Comparison of ENCODE assay signal across 19 mouse cellular contexts in genomic region chr1:159745311-159745710, GRCm38 (mm10).
A peak's percentile ranks its signal among the peaks of the same experiment; 100 is the strongest.
DNase-seq lines count a peak whose midpoint lies in the region; ATAC-seq lines count a peak whose summit lies in the region.
"Had no signal": no experiment of that assay in that cellular context is flagged by ENCODE, and none has a peak within 500 bp of the region (broad histone marks: within the 10 kb centered on the region; RNA-seq: fewer than 3 reads in every experiment).

No protein-coding gene starts in this region.

- no peaks in the 10 kb centered on the region for H3K36me3 ChIP-seq in embryonic facial prominence, embryonic 14.5 days (ENCODE audit: control insufficient read depth, insufficient read depth, low read length)
- H3K36me3 ChIP-seq in embryonic facial prominence, embryonic 10.5 days (replicated peaks) = no peaks in the 10 kb centered on the region
- H3K36me3 ChIP-seq: embryonic facial prominence, embryonic 13.5 days; heart, embryonic 13.5 days; hindbrain, embryonic 12.5 days had no signal

- peak; percentile 48 for DNase-seq in embryonic facial prominence, embryonic 14.5 days (ENCODE audit: low spot score)
- DNase-seq in embryonic facial prominence, embryonic 10.5 days (ENCODE audit: low spot score) = no peak
- peak; percentile 8 to 14 for DNase-seq in kidney, postnatal 4 days
- DNase-seq in kidney, adult 9 months = no peak
- DNase-seq in 3T3-L1 (ENCODE audit: low read depth, low spot score) (peak; percentile 80), adipocyte (ENCODE audit: low spot score) (peak; percentile 58)
- no peak for DNase-seq in cerebellum, adult 9-10 months
- DNase-seq: adrenal gland, postnatal 10 days; cerebellum, adult 11 months; cerebellum, adult 8-10 months; forebrain, postnatal 0 days; gastrocnemius, postnatal 25 days; heart, postnatal 4 days had no signal

- WGBS in embryonic facial prominence, embryonic 14.5 days = 76% methylated on average over 2 of the region's 2 CpGs
- WGBS in embryonic facial prominence, embryonic 10.5 days = 93% methylated on average over 2 of the region's 2 CpGs

- H3K9me3 ChIP-seq in embryonic facial prominence, embryonic 14.5 days (ENCODE audit: control insufficient read depth, low read length) = no peaks in the 10 kb centered on the region
- H3K9me3 ChIP-seq in embryonic facial prominence, embryonic 10.5 days = no peaks in the 10 kb centered on the region
- H3K9me3 ChIP-seq: embryonic facial prominence, embryonic 13.5 days; forebrain, embryonic 13.5 days; heart, embryonic 13.5 days; hindbrain, embryonic 12.5 days had no signal

- H3K27ac ChIP-seq in embryonic facial prominence, embryonic 14.5 days (replicated peaks; ENCODE audit: low read depth, low read length) = no peak overlapping the region
- no peak overlapping the region for H3K27ac ChIP-seq in embryonic facial prominence, embryonic 10.5 days (replicated peaks)
- H3K27ac ChIP-seq: embryonic facial prominence, embryonic 13.5 days; forebrain, embryonic 13.5 days; heart, embryonic 13.5 days; hindbrain, embryonic 12.5 days had no signal

- no peak overlapping the region for H3K4me3 ChIP-seq in embryonic facial prominence, embryonic 14.5 days (ENCODE audit: low read depth, low read length)
- no peak overlapping the region for H3K4me3 ChIP-seq in embryonic facial prominence, embryonic 10.5 days
- H3K4me3 ChIP-seq: embryonic facial prominence, embryonic 13.5 days; forebrain, embryonic 13.5 days; heart, embryonic 13.5 days; hindbrain, embryonic 12.5 days had no signal

- H3K4me2 ChIP-seq in embryonic facial prominence, embryonic 14.5 days (ENCODE audit: low read depth, low read length) = no peak overlapping the region
- H3K4me2 ChIP-seq: embryonic facial prominence, embryonic 13.5 days; forebrain, embryonic 13.5 days; heart, embryonic 13.5 days; hindbrain, embryonic 12.5 days had no signal

- ATAC-seq in embryonic facial prominence, embryonic 14.5 days (ENCODE audit: low read depth) = no peak
- ATAC-seq: forebrain, embryonic 13.5 days; forebrain, postnatal 0 days; hindbrain, embryonic 16.5 days; inflammation-experienced regulatory T-cells, adult 6 months had no signal

- H3K4me1 ChIP-seq in embryonic facial prominence, embryonic 14.5 days (ENCODE audit: control insufficient read depth, insufficient read depth, low read length) = peaks cover 8% of the 10 kb centered on the region; the same call in 1 of the 2 replicates
- peaks cover 22% of the 10 kb centered on the region for H3K4me1 ChIP-seq in embryonic facial prominence, embryonic 10.5 days
- H3K4me1 ChIP-seq: hindbrain, embryonic 12.5 days had no signal

- no peak overlapping the region for H3K9ac ChIP-seq in embryonic facial prominence, embryonic 14.5 days (ENCODE audit: low read depth, low read length)
- H3K9ac ChIP-seq: embryonic facial prominence, embryonic 13.5 days; forebrain, embryonic 13.5 days; forebrain, postnatal 0 days; heart, embryonic 13.5 days; hindbrain, embryonic 12.5 days had no signal

- no peaks in the 10 kb centered on the region for H3K27me3 ChIP-seq in embryonic facial prominence, embryonic 14.5 days (replicated peaks; ENCODE audit: control insufficient read depth, insufficient read depth, low read length)
- no peaks in the 10 kb centered on the region for H3K27me3 ChIP-seq in embryonic facial prominence, embryonic 10.5 days (replicated peaks; ENCODE audit: low read depth, poor library complexity, severe bottlenecking)
- H3K27me3 ChIP-seq: embryonic facial prominence, embryonic 13.5 days; forebrain, embryonic 13.5 days; heart, embryonic 13.5 days; hindbrain, embryonic 12.5 days had no signal

Comparison
In these comparisons a context has a peak if more than half of its experiments do, and no peak if none do; other contexts are left out.
1. DNase-seq: peak in embryonic facial prominence, embryonic 14.5 days (single experiment), kidney, postnatal 4 days (2 of 2), 3T3-L1 (single experiment) and adipocyte (single experiment); none in embryonic facial prominence, embryonic 10.5 days (single experiment), kidney, adult 9 months (single experiment) and cerebellum, adult 9-10 months (single experiment).